Mouse (Mus musculus): Measurements from ENCODE around the gene Tmem43.

- no peak for TF ChIP-seq CTCF (IDR thresholded peaks at IDR 0.05; ENCODE audit: insufficient read depth, low read length)
- no peak for TF ChIP-seq POLR2A (IDR thresholded peaks at IDR 0.05; ENCODE audit: borderline replicate concordance, extremely low read depth, low read depth, low read length)
Measured at GRCm38 (mm10) chr6:91508041-91508440, 34.5 kb downstream of the Tmem43 start.
